ENCODE assay signal across 9 mouse cellular contexts in the genomic region with DNA sequence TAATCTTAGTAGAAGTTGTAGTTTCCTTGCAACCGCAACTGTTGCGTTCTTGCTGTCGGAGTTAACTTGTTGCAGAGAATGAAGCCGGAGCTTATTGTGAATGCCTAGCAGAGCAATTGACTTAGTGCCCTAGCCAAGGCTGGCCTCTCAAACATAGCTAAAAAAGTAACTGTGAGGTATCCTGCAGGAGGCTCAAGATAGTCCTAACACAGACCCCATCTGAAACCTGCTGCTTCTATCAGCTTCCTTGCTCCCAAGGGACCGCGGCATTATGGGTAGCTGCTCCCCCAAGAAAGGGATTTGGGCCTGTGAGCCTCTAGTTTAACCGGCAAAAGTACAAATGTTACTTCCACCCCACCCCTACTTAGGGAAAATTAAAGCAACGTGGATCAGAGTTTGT. TPM values are rescaled to one million over a fixed set of nuclear protein-coding genes. Genes with fewer than 3 reads are reported as not detected.
DNase-seq lines count a peak whose midpoint lies in the region; ATAC-seq and TF ChIP-seq lines count a peak whose summit lies in the region.
"Had no signal": no experiment of that assay in that cellular context is flagged by ENCODE, and none has a peak within 500 bp of the region (broad histone marks: within the 10 kb centered on the region; RNA-seq: fewer than 3 reads in every experiment).

No protein-coding gene starts in this region.

- peaks cover 28% of the 10 kb centered on the region for H3K36me3 ChIP-seq in kidney, embryonic 14.5 days (ENCODE audit: control insufficient read depth, insufficient read depth, low read length)
- H3K36me3 ChIP-seq in embryonic facial prominence, embryonic 12.5 days = peaks cover 23% of the 10 kb centered on the region
- H3K36me3 ChIP-seq in hindbrain, embryonic 15.5 days = peaks cover 20% of the 10 kb centered on the region
- H3K36me3 ChIP-seq in midbrain, postnatal 0 days (ENCODE audit: insufficient read depth, low read length) = peaks cover 16% of the 10 kb centered on the region

- TF ChIP-seq CTCF in midbrain, postnatal 0 days (IDR thresholded peaks at IDR 0.05) = no peak

- ATAC-seq in kidney, embryonic 14.5 days (ENCODE audit: low FRiP score, low TSS enrichment) = no peak
- no peak for ATAC-seq in embryonic facial prominence, embryonic 12.5 days (ENCODE audit: insufficient number of reproducible peaks, insufficient read depth, low FRiP score, low TSS enrichment)
- ATAC-seq in hindbrain, embryonic 15.5 days (ENCODE audit: low FRiP score, low read depth) = no peak
- ATAC-seq in midbrain, postnatal 0 days (ENCODE audit: low FRiP score) = no peak

- peak overlapping the region; percentile 96 for H3K4me3 ChIP-seq in kidney, embryonic 14.5 days (ENCODE audit: low read length)
- peak overlapping the region; percentile 62; the same call in 1 of the 2 replicates for H3K4me3 ChIP-seq in embryonic facial prominence, embryonic 12.5 days
- H3K4me3 ChIP-seq in hindbrain, embryonic 15.5 days = peak overlapping the region; percentile 71; the same call in 1 of the 2 replicates
- H3K4me3 ChIP-seq in midbrain, postnatal 0 days (ENCODE audit: low read depth, low read length) = no peak overlapping the region; the same call in 1 of the 2 replicates

- no peaks in the 10 kb centered on the region for H3K9me3 ChIP-seq in kidney, embryonic 14.5 days (ENCODE audit: control insufficient read depth, low read length)
- H3K9me3 ChIP-seq in embryonic facial prominence, embryonic 12.5 days = no peaks in the 10 kb centered on the region
- no peaks in the 10 kb centered on the region for H3K9me3 ChIP-seq in hindbrain, embryonic 15.5 days
- H3K9me3 ChIP-seq in midbrain, postnatal 0 days (ENCODE audit: low read length) = no peaks in the 10 kb centered on the region

- WGBS in kidney, embryonic 14.5 days = 40% methylated on average over 8 of the region's 8 CpGs
- WGBS in embryonic facial prominence, embryonic 12.5 days = 21% methylated on average over 8 of the region's 8 CpGs
- 39% methylated on average over 8 of the region's 8 CpGs for WGBS in hindbrain, embryonic 15.5 days
- 29% methylated on average over 8 of the region's 8 CpGs for WGBS in midbrain, postnatal 0 days

- no peak for DNase-seq in kidney, adult 8-10 months
- DNase-seq in midbrain, postnatal 0 days (ENCODE audit: low spot score) = no peak
- DNase-seq in gastrocnemius, postnatal 4 days (ENCODE audit: low spot score in 2 of 2) = no peak
- no peak for DNase-seq in thymus, postnatal 25 days
- no peak for DNase-seq in left cerebral cortex, adult 11 months (ENCODE audit: low spot score)

- no peaks in the 10 kb centered on the region for H3K27me3 ChIP-seq in kidney, embryonic 14.5 days (ENCODE audit: control insufficient read depth, insufficient read depth, low read length)
- no peaks in the 10 kb centered on the region for H3K27me3 ChIP-seq in embryonic facial prominence, embryonic 12.5 days
- no peaks in the 10 kb centered on the region for H3K27me3 ChIP-seq in hindbrain, embryonic 15.5 days
- no peaks in the 10 kb centered on the region for H3K27me3 ChIP-seq in midbrain, postnatal 0 days (ENCODE audit: insufficient read depth, low read length)
- H3K27me3 ChIP-seq: Patski had no signal

- peak overlapping the region; percentile 100; the same call in 1 of the 2 replicates for H3K27ac ChIP-seq in kidney, embryonic 14.5 days (ENCODE audit: low read depth, low read length)
- H3K27ac ChIP-seq in embryonic facial prominence, embryonic 12.5 days = peak overlapping the region; percentile 99
- H3K27ac ChIP-seq in hindbrain, embryonic 15.5 days (replicated peaks) = peak overlapping the region; percentile 95; the same call in 1 of the 2 replicates
- H3K27ac ChIP-seq in midbrain, postnatal 0 days (ENCODE audit: low read depth, low read length) = no peak overlapping the region

- H3K4me2 ChIP-seq in kidney, embryonic 14.5 days (replicated peaks; ENCODE audit: low read depth, low read length) = peak overlapping the region; percentile 74
- H3K4me2 ChIP-seq in embryonic facial prominence, embryonic 12.5 days (replicated peaks) = peak overlapping the region; percentile 67
- H3K4me2 ChIP-seq in hindbrain, embryonic 15.5 days = peak overlapping the region; percentile 95
- peak overlapping the region; percentile 76 for H3K4me2 ChIP-seq in midbrain, postnatal 0 days (ENCODE audit: low read depth, low read length, poor library complexity, severe bottlenecking)

- no peak overlapping the region for H3K9ac ChIP-seq in kidney, embryonic 14.5 days (ENCODE audit: low read depth, low read length)
- H3K9ac ChIP-seq in embryonic facial prominence, embryonic 12.5 days = no peak overlapping the region
- H3K9ac ChIP-seq in hindbrain, embryonic 15.5 days = no peak overlapping the region
- no peak overlapping the region for H3K9ac ChIP-seq in midbrain, postnatal 0 days (replicated peaks; ENCODE audit: low read length, poor library complexity, severe bottlenecking)

- H3K4me1 ChIP-seq in kidney, embryonic 14.5 days (ENCODE audit: control insufficient read depth, insufficient read depth, low read length) = peaks cover 14% of the 10 kb centered on the region
- peaks cover 21% of the 10 kb centered on the region for H3K4me1 ChIP-seq in embryonic facial prominence, embryonic 12.5 days
- peaks cover 35% of the 10 kb centered on the region for H3K4me1 ChIP-seq in hindbrain, embryonic 15.5 days (replicated peaks)
- peaks cover 4% of the 10 kb centered on the region; the same call in 1 of the 2 replicates for H3K4me1 ChIP-seq in midbrain, postnatal 0 days (ENCODE audit: insufficient read depth, low read length)

RNA-seq across cellular contexts. Expression of a gene that starts 0.9 kb away (rescaled TPM):
- 69.0 and 75.2 TPM in 2 replicates for polyA plus RNA-seq in kidney, embryonic 14.5 days (2014; fragmentation: Nextera tagmentation; extraction: Ambion mirVana)
- polyA plus RNA-seq in embryonic facial prominence, embryonic 12.5 days (2016; fragmentation: Nextera tagmentation; extraction: Ambion mirVana) = 76.8 and 78.3 TPM in 2 replicates
- 61.6 and 62.6 TPM in 2 replicates for polyA plus RNA-seq in hindbrain, embryonic 15.5 days (2015; fragmentation: Nextera tagmentation; extraction: Ambion mirVana)
- 40.8 and 51.4 TPM in 2 replicates for total RNA-seq in midbrain, postnatal 0 days (2014; rRNA removed)
- 74.6 and 77.3 TPM in 2 replicates for polyA plus RNA-seq in midbrain, postnatal 0 days (2015; fragmentation: Nextera tagmentation; extraction: Ambion mirVana)
- 10 to 100 TPM; 37.1 to 46.5 TPM for total RNA-seq in gastrocnemius, postnatal 4 days (2021)
